In the genomic region with DNA sequence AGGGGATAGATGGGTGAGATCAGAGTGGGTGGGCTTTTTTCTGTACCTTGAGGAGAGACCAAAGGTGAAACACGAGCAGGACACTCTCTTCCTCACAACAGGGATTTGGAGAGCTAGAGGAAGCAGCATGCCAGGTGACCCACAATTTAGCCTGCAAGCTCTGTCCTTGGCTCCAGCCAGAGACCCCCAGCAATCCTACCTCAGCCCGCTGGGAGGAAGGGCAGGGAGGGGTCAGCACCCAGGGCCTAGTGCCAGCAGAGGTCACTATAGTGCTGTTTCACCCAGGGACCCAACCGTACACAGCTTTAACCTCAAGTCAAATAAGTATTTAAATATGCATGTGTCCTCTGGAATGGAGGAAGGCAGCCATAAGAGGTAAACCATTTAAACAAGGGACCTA, we compare ENCODE assay signal across 12 mouse cellular contexts. TPM values are rescaled to one million over a fixed set of nuclear protein-coding genes. Genes with fewer than 3 reads are reported as not detected.
DNase-seq lines count a peak whose midpoint lies in the region; ATAC-seq and TF ChIP-seq lines count a peak whose summit lies in the region.
"Had no signal": no experiment of that assay in that cellular context is flagged by ENCODE, and none has a peak within 500 bp of the region (broad histone marks: within the 10 kb centered on the region; RNA-seq: fewer than 3 reads in every experiment).

No protein-coding gene starts in this region.

- peak; percentile 58 for TF ChIP-seq CTCF in liver, embryonic 14.5 days (IDR thresholded peaks at IDR 0.05; ENCODE audit: low read depth)

- DNase-seq in liver, embryonic 14.5 days (ENCODE audit: low read depth in 3 of 3, low spot score in 3 of 3): no peak
- DNase-seq in liver, embryonic 11.5 days (ENCODE audit: low spot score): no peak
- peak; percentile 10 for DNase-seq in MN1 (ENCODE audit: low spot score)
- peak; percentile 48 for DNase-seq in limb, embryonic 14.5 days (ENCODE audit: low spot score)
- DNase-seq in adrenal gland, postnatal 10 days: no peak
- DNase-seq in lung, postnatal 25 days (ENCODE audit: low spot score): no peak

- H3K4me2 ChIP-seq in liver, embryonic 14.5 days (ENCODE audit: low read depth): no peak overlapping the region
- no peak overlapping the region for H3K4me2 ChIP-seq in liver, embryonic 11.5 days
- no peak overlapping the region for H3K4me2 ChIP-seq in limb, embryonic 14.5 days (replicated peaks; ENCODE audit: low read depth, low read length, severe bottlenecking)
- H3K4me2 ChIP-seq: limb, embryonic 15.5 days had no signal

- WGBS in liver, embryonic 14.5 days (ENCODE audit: insufficient replicate concordance): 15% methylated on average over 3 of the region's 3 CpGs
- 26% methylated on average over 3 of the region's 3 CpGs for WGBS in liver, embryonic 11.5 days
- 10% methylated on average over 3 of the region's 3 CpGs for WGBS in limb, embryonic 14.5 days

- no peak overlapping the region for H3K4me3 ChIP-seq in liver, embryonic 14.5 days (ENCODE audit: insufficient read depth in 1 of 2, low read depth in 2 of 2, low read length in 2 of 2)
- no peak overlapping the region for H3K4me3 ChIP-seq in liver, embryonic 11.5 days (ENCODE audit: low read depth, low read length)
- no peak overlapping the region for H3K4me3 ChIP-seq in limb, embryonic 14.5 days (replicated peaks; ENCODE audit: low read length)
- H3K4me3 ChIP-seq: limb, embryonic 15.5 days had no signal

- no peaks in the 10 kb centered on the region for H3K36me3 ChIP-seq in liver, embryonic 14.5 days (replicated peaks; ENCODE audit: control insufficient read depth, insufficient read depth, low read depth)
- H3K36me3 ChIP-seq in liver, embryonic 11.5 days (ENCODE audit: control insufficient read depth, insufficient read depth, low read length): no peaks in the 10 kb centered on the region
- H3K36me3 ChIP-seq in limb, embryonic 14.5 days (ENCODE audit: control insufficient read depth, insufficient read depth, low read length): no peaks in the 10 kb centered on the region
- H3K36me3 ChIP-seq: limb, embryonic 15.5 days had no signal

- no peaks in the 10 kb centered on the region for H3K27me3 ChIP-seq in liver, embryonic 14.5 days (ENCODE audit: control insufficient read depth, insufficient read depth, low read length)
- no peaks in the 10 kb centered on the region for H3K27me3 ChIP-seq in liver, embryonic 11.5 days (replicated peaks; ENCODE audit: control insufficient read depth, insufficient read depth, low read length)
- H3K27me3 ChIP-seq in limb, embryonic 14.5 days (ENCODE audit: control insufficient read depth, insufficient read depth, low read length): no peaks in the 10 kb centered on the region
- H3K27me3 ChIP-seq: limb, embryonic 15.5 days had no signal

- no peaks in the 10 kb centered on the region for H3K9me3 ChIP-seq in liver, embryonic 14.5 days (ENCODE audit: control insufficient read depth, low read length)
- H3K9me3 ChIP-seq in liver, embryonic 11.5 days (ENCODE audit: control insufficient read depth, low read length): no peaks in the 10 kb centered on the region
- H3K9me3 ChIP-seq in limb, embryonic 14.5 days (ENCODE audit: control insufficient read depth, low read length): no peaks in the 10 kb centered on the region
- H3K9me3 ChIP-seq: limb, embryonic 15.5 days had no signal

- H3K27ac ChIP-seq in liver, embryonic 14.5 days: no peak overlapping the region
- H3K27ac ChIP-seq in liver, embryonic 11.5 days (ENCODE audit: low read depth, low read length): no peak overlapping the region
- H3K27ac ChIP-seq in limb, embryonic 14.5 days (replicated peaks; ENCODE audit: low read depth, low read length): no peak overlapping the region
- H3K27ac ChIP-seq: limb, embryonic 15.5 days had no signal

- TF ChIP-seq EP300 in liver, embryonic 14.5 days (IDR thresholded peaks at IDR 0.05; ENCODE audit: low read depth): no peak

- TF ChIP-seq POLR2A in limb, embryonic 14.5 days (IDR thresholded peaks at IDR 0.05; ENCODE audit: borderline replicate concordance, extremely low read depth, insufficient read depth, insufficient read length): no peak

- no peaks in the 10 kb centered on the region for H3K4me1 ChIP-seq in liver, embryonic 14.5 days (replicated peaks; ENCODE audit: control insufficient read depth in 2 of 2, insufficient read depth in 2 of 2, low read length in 1 of 2)
- no peaks in the 10 kb centered on the region for H3K4me1 ChIP-seq in liver, embryonic 11.5 days (replicated peaks; ENCODE audit: control insufficient read depth, insufficient read depth, low read length)
- 0 out of 2 replicates have a peak, but pooled peaks cover under 1% of the 10 kb centered on the region for H3K4me1 ChIP-seq in limb, embryonic 14.5 days (ENCODE audit: control insufficient read depth, insufficient read depth, low read length)
- H3K4me1 ChIP-seq: limb, embryonic 15.5 days had no signal

- no peak overlapping the region for H3K9ac ChIP-seq in liver, embryonic 14.5 days (replicated peaks)
- H3K9ac ChIP-seq in liver, embryonic 11.5 days (ENCODE audit: low read depth, low read length): no peak overlapping the region
- H3K9ac ChIP-seq in limb, embryonic 14.5 days (ENCODE audit: low read depth, low read length, severe bottlenecking): no peak overlapping the region
- H3K9ac ChIP-seq: limb, embryonic 15.5 days had no signal

- ATAC-seq in liver, embryonic 14.5 days (ENCODE audit: insufficient read depth): no peak
- no peak for ATAC-seq in liver, embryonic 11.5 days (replicated peaks; ENCODE audit: low FRiP score)
- ATAC-seq in common myeloid progenitor, adult 5-6 weeks (replicated peaks; ENCODE audit: low read depth, poor library complexity, severe bottlenecking): peak; percentile 53; the same call in 1 of the 2 replicates
- 0 out of 2 replicates have a peak, but pooled peaks have one; percentile 37 for ATAC-seq in limb, embryonic 14.5 days (ENCODE audit: low FRiP score, low read depth)

RNA-seq across cellular contexts. Expression of a gene that starts 0.9 kb away (rescaled TPM):
- polyA plus RNA-seq in liver, embryonic 14.5 days (2012; rRNA removed): 0.04 and 0.13 TPM in 2 replicates
- 0.13 TPM in 1 of 2 replicates, not detected in the other for polyA plus RNA-seq in liver, embryonic 14.5 days (2014; fragmentation: Nextera tagmentation; extraction: Ambion mirVana)
- polyA plus RNA-seq in liver, embryonic 11.5 days (2014; fragmentation: Nextera tagmentation; extraction: Ambion mirVana): 0.26 and 0.56 TPM in 2 replicates
- not detected in 2 replicates for total RNA-seq in common myeloid progenitor, adult 5-6 weeks (2017)
- 0.13 and 0.39 TPM in 2 replicates for polyA plus RNA-seq in limb, embryonic 14.5 days (2012; rRNA removed)
- 0.50 and 1.1 TPM in 2 replicates for polyA plus RNA-seq in limb, embryonic 14.5 days (2014; fragmentation: Nextera tagmentation; extraction: Ambion mirVana)
- total RNA-seq in adrenal gland, postnatal 10 days (2021): under 1 TPM in 1 of 2 experiments, not detected in 1; 0.72 TPM
- total RNA-seq: adrenal gland, postnatal 36 days had no signal
- polyA plus RNA-seq: stomach, embryonic 14.5 days had no signal

RNA-seq across cellular contexts. Expression of a gene that starts 29.9 kb away (rescaled TPM):
- polyA plus RNA-seq in liver, embryonic 14.5 days (2012; rRNA removed): 0.06 and 0.07 TPM in 2 replicates
- 0.06 TPM in 1 of 2 replicates, not detected in the other for polyA plus RNA-seq in liver, embryonic 14.5 days (2014; fragmentation: Nextera tagmentation; extraction: Ambion mirVana)
- polyA plus RNA-seq in liver, embryonic 11.5 days (2014; fragmentation: Nextera tagmentation; extraction: Ambion mirVana): not detected in 2 replicates
- total RNA-seq in common myeloid progenitor, adult 5-6 weeks (2017): 0.53 TPM in 1 of 2 replicates, not detected in the other
- polyA plus RNA-seq in limb, embryonic 14.5 days (2012; rRNA removed): 0.31 and 0.33 TPM in 2 replicates
- polyA plus RNA-seq in limb, embryonic 14.5 days (2014; fragmentation: Nextera tagmentation; extraction: Ambion mirVana): 0.18 and 0.26 TPM in 2 replicates
- total RNA-seq in adrenal gland, postnatal 10 days (2021): under 1 TPM in 1 of 2 experiments, not detected in 1; 0.27 TPM
- total RNA-seq: adrenal gland, postnatal 36 days had no signal
- polyA plus RNA-seq: hindbrain, embryonic 11.5 days; neural tube, embryonic 11.5 days had no signal

Comparison
In these comparisons a context has a peak if more than half of its experiments do, and no peak if none do; other contexts are left out.
1. ATAC-seq: peak in common myeloid progenitor, adult 5-6 weeks (single experiment) and limb, embryonic 14.5 days (single experiment); none in liver, embryonic 14.5 days (single experiment) and liver, embryonic 11.5 days (single experiment).
2. DNase-seq: peak in MN1 (single experiment) and limb, embryonic 14.5 days (single experiment); none in liver, embryonic 14.5 days (0 of 3), liver, embryonic 11.5 days (single experiment), adrenal gland, postnatal 10 days (single experiment) and lung, postnatal 25 days (single experiment).